Mouse (Mus musculus): Measurements from ENCODE around the gene Brsk2. TPM values are rescaled to one million over a fixed set of nuclear protein-coding genes. Genes with fewer than 3 reads are reported as not detected.

The Brsk2 gene
- polyA plus RNA-seq, 2 experiments = 0.03 to 0.05 TPM

GRCm38 (mm10) chr7:141953616-141954015, 4.1 kb downstream of the Brsk2 start:
- H3K27ac ChIP-seq = no peak overlapping the region
- ATAC-seq (ENCODE audit: insufficient read depth) (no peak), DNase-seq (ENCODE audit: low read depth in 3 of 3, low spot score in 3 of 3) (no peak)
- no peaks in the 10 kb centered on the region for H3K9me3 ChIP-seq (ENCODE audit: control insufficient read depth, low read length)
- no peaks in the 10 kb centered on the region for H3K4me1 ChIP-seq (replicated peaks; ENCODE audit: control insufficient read depth in 2 of 2, insufficient read depth in 2 of 2, low read length in 1 of 2)
- no peak overlapping the region for H3K4me3 ChIP-seq (ENCODE audit: insufficient read depth in 1 of 2, low read depth in 2 of 2, low read length in 2 of 2)
- no peak for TF ChIP-seq EP300 (IDR thresholded peaks at IDR 0.05; ENCODE audit: low read depth)
- no peak for TF ChIP-seq CTCF (IDR thresholded peaks at IDR 0.05; ENCODE audit: low read depth)
- H3K9ac ChIP-seq (replicated peaks) = no peak overlapping the region
- peaks cover 39% of the 10 kb centered on the region for H3K27me3 ChIP-seq (ENCODE audit: control insufficient read depth, insufficient read depth, low read length)
- 60% methylated on average over 6 of the region's 6 CpGs for WGBS (ENCODE audit: insufficient replicate concordance)
- H3K36me3 ChIP-seq (replicated peaks; ENCODE audit: control insufficient read depth, insufficient read depth, low read depth) = no peaks in the 10 kb centered on the region
- H3K4me2 ChIP-seq (ENCODE audit: low read depth) = no peak overlapping the region

DNA sequence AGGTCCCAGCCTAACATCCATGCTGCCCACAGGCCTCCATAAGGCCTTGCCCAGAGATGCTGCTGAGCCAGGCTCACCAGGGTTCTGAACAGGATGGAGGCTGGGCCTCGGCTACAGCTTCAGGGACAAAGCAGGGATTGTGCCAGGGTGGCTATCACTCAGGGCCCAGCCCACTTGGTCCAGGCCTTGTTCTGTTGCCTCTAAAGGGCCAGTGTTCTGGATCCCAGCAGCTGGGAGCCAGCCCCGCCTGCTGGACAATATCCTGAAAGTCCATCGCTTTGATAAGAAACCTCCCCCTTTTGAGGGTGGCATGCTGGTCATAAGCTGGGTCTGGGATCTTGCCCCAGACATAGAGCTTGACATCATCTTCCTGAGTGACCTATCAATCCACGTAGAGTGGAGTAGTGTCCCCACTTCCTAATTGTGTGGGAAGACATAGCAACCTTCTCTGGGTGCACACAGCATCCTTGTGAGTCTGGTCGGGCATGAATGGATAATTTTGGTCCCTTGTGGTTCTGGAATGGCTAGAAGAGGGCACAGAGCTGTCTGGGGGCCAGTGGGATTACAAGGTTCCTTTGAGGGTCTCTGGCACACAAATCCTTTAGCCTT, 6.1 kb downstream of the Brsk2 start:
- WGBS (ENCODE audit: insufficient replicate concordance) = 45% methylated on average over 5 of the region's 5 CpGs
- Histone ChIP-seq H3K4me1 (replicated peaks; ENCODE audit: control insufficient read depth in 2 of 2, insufficient read depth in 2 of 2, low read length in 1 of 2) (no peaks in the 10 kb centered on the region), H3K4me3 (ENCODE audit: insufficient read depth in 1 of 2, low read depth in 2 of 2, low read length in 2 of 2) (no peak overlapping the region), H3K36me3 (replicated peaks; ENCODE audit: control insufficient read depth, insufficient read depth, low read depth) (no peaks in the 10 kb centered on the region), H3K9me3 (ENCODE audit: control insufficient read depth, low read length) (no peaks in the 10 kb centered on the region), H3K4me2 (ENCODE audit: low read depth) (no peak overlapping the region), H3K9ac (replicated peaks) (no peak overlapping the region), H3K27ac (no peak overlapping the region), H3K27me3 (ENCODE audit: control insufficient read depth, insufficient read depth, low read length) (peaks cover 19% of the 10 kb centered on the region)
- TF ChIP-seq EP300 (IDR thresholded peaks at IDR 0.05; ENCODE audit: low read depth) (no peak), CTCF (IDR thresholded peaks at IDR 0.05; ENCODE audit: low read depth) (no peak)
- DNase-seq (ENCODE audit: low read depth in 3 of 3, low spot score in 3 of 3) = no peak
- ATAC-seq (ENCODE audit: insufficient read depth) = no peak

DNA sequence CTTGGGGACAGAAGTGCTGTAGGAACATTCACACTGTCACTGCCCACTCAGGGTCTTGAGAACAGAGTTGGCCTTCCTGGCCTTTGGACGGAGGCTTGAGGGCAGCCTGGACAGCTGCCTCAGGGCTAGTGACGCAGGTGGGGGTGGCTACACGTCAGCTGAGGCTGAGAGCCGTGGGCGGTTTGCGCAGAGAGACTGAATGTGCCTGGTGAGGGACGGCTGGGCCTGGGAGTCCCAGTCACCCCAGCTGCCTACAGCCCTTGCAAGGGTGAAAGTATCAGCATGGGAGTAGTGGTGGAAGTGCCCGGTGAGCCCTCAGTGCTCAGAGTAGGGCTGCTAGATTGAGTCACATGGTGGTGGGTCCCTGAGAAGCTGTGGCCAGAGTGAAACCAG, 6.6 kb downstream of the Brsk2 start:
- Histone ChIP-seq H3K4me1 (replicated peaks; ENCODE audit: control insufficient read depth in 2 of 2, insufficient read depth in 2 of 2, low read length in 1 of 2) (no peaks in the 10 kb centered on the region), H3K9me3 (ENCODE audit: control insufficient read depth, low read length) (no peaks in the 10 kb centered on the region), H3K27me3 (ENCODE audit: control insufficient read depth, insufficient read depth, low read length) (peaks cover 14% of the 10 kb centered on the region), H3K27ac (no peak overlapping the region), H3K9ac (replicated peaks) (no peak overlapping the region), H3K36me3 (replicated peaks; ENCODE audit: control insufficient read depth, insufficient read depth, low read depth) (no peaks in the 10 kb centered on the region), H3K4me3 (ENCODE audit: insufficient read depth in 1 of 2, low read depth in 2 of 2, low read length in 2 of 2) (no peak overlapping the region), H3K4me2 (ENCODE audit: low read depth) (no peak overlapping the region)
- DNase-seq (ENCODE audit: low read depth in 3 of 3, low spot score in 3 of 3) = no peak
- no peak for TF ChIP-seq EP300 (IDR thresholded peaks at IDR 0.05; ENCODE audit: low read depth)
- TF ChIP-seq CTCF (IDR thresholded peaks at IDR 0.05; ENCODE audit: low read depth) = no peak
- ATAC-seq (ENCODE audit: insufficient read depth) = no peak
- WGBS (ENCODE audit: insufficient replicate concordance) = 65% methylated on average over 8 of the region's 8 CpGs

GRCm38 (mm10) chr7:141957524-141958051, 8.0 kb downstream of the Brsk2 start:
- Histone ChIP-seq H3K27ac (no peak overlapping the region), H3K9me3 (ENCODE audit: control insufficient read depth, low read length) (no peaks in the 10 kb centered on the region), H3K36me3 (replicated peaks; ENCODE audit: control insufficient read depth, insufficient read depth, low read depth) (no peaks in the 10 kb centered on the region), H3K4me1 (replicated peaks; ENCODE audit: control insufficient read depth in 2 of 2, insufficient read depth in 2 of 2, low read length in 1 of 2) (no peaks in the 10 kb centered on the region), H3K27me3 (ENCODE audit: control insufficient read depth, insufficient read depth, low read length) (no peaks in the 10 kb centered on the region; the same call in 1 of the 2 replicates), H3K4me3 (ENCODE audit: insufficient read depth in 1 of 2, low read depth in 2 of 2, low read length in 2 of 2) (no peak overlapping the region), H3K4me2 (ENCODE audit: low read depth) (no peak overlapping the region), H3K9ac (replicated peaks) (no peak overlapping the region)
- WGBS (ENCODE audit: insufficient replicate concordance) = 60% methylated on average over 4 of the region's 4 CpGs
- no peak for ATAC-seq (ENCODE audit: insufficient read depth)
- TF ChIP-seq CTCF (IDR thresholded peaks at IDR 0.05; ENCODE audit: low read depth) (no peak), EP300 (IDR thresholded peaks at IDR 0.05; ENCODE audit: low read depth) (no peak)
- DNase-seq (ENCODE audit: low read depth in 3 of 3, low spot score in 3 of 3) = no peak

GRCm38 (mm10) chr7:141958211-141958610, 8.7 kb downstream of the Brsk2 start:
- H3K9me3 ChIP-seq (ENCODE audit: control insufficient read depth, low read length) = no peaks in the 10 kb centered on the region
- WGBS (ENCODE audit: insufficient replicate concordance) = 41% methylated on average over 2 of the region's 2 CpGs
- H3K27me3 ChIP-seq (ENCODE audit: control insufficient read depth, insufficient read depth, low read length) = no peaks in the 10 kb centered on the region; the same call in 1 of the 2 replicates
- ATAC-seq (ENCODE audit: insufficient read depth) (no peak), DNase-seq (ENCODE audit: low read depth in 3 of 3, low spot score in 3 of 3) (no peak)
- TF ChIP-seq CTCF (IDR thresholded peaks at IDR 0.05; ENCODE audit: low read depth) = no peak
- no peak for TF ChIP-seq EP300 (IDR thresholded peaks at IDR 0.05; ENCODE audit: low read depth)
- H3K9ac ChIP-seq (replicated peaks) = no peak overlapping the region
- no peak overlapping the region for H3K4me3 ChIP-seq (ENCODE audit: insufficient read depth in 1 of 2, low read depth in 2 of 2, low read length in 2 of 2)
- H3K4me1 ChIP-seq (replicated peaks; ENCODE audit: control insufficient read depth in 2 of 2, insufficient read depth in 2 of 2, low read length in 1 of 2) = no peaks in the 10 kb centered on the region
- H3K27ac ChIP-seq = no peak overlapping the region
- no peak overlapping the region for H3K4me2 ChIP-seq (ENCODE audit: low read depth)
- H3K36me3 ChIP-seq (replicated peaks; ENCODE audit: control insufficient read depth, insufficient read depth, low read depth) = no peaks in the 10 kb centered on the region
